Mouse (Mus musculus) E14TG2a.4 (cell line): ENCODE measurements at regions not wholly inside any gene's neighbourhood (a gene's known extent, or its start where the extent isn't known, plus 50 kb on each side); places are given as distances from the start of the nearest gene placed in this dataset.

ENCODE experiments used
- CTCF ChIP-seq: conservative IDR thresholded peaks from 2 replicates; pipeline ENCODE4 v1.5.1; 2014; ENCODE audit warnings: low read length
- NANOG ChIP-seq: IDR thresholded peaks from 2 replicates; pipeline ENCODE4 v1.6.1; 2014; ENCODE audit warnings: borderline replicate concordance, low read length, mixed read lengths
- POU5F1 ChIP-seq: IDR thresholded peaks from 2 replicates; pipeline ENCODE4 v1.6.1; 2014; ENCODE audit warnings: low read length, borderline replicate concordance

DNA sequence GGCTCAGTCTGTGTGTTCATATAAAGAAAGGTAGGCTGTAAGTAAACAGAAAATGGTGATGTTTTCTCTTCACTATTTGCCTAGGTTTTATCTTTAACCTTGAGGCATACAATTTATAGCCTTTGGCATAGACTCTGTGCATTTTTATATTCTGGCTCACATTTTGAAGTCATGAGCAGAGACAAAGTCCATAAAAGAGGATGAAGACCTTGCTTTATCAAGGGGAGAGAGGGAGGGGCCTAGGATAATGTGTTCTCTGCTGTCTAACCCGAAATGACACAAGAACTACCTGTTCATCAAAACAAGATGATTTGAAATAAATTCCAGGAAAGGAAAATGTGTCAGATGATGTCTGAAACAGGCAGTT lies 65.2 kb upstream of the Plcl2 start:
- no peak for TF ChIP-seq CTCF
- no peak for TF ChIP-seq NANOG
- TF ChIP-seq POU5F1 = no peak
